Mouse (Mus musculus) cerebellum, postnatal 36 days (tissue): ENCODE results near the gene Hba-x.

ENCODE experiments used
- DNase-seq, 2 experiments: peaks; one replicate each; pipeline ENCODE4 v3.0.0; 2021 to 2022; ENCODE audit warnings: mixed read lengths in 2 of 2

The Hba-x gene

GRCm38 (mm10) chr11:32276347-32276746 is at the start of gene Hba-x:
TSS of gene Hba-x (plus strand) at chr11:32276400.
- DNase-seq: no peak

- DNase-seq: peak in 1 of 2 experiments; percentile 52
Observed at GRCm38 (mm10) chr11:32227041-32227440, 49.2 kb upstream of the Hba-x start.

- DNase-seq: no peak
Observed at GRCm38 (mm10) chr11:32227555-32227954, 48.6 kb upstream of the Hba-x start.

GRCm38 (mm10) chr11:32228292-32228845 is 47.8 kb upstream of the Hba-x start:
- no peak for DNase-seq

DNA sequence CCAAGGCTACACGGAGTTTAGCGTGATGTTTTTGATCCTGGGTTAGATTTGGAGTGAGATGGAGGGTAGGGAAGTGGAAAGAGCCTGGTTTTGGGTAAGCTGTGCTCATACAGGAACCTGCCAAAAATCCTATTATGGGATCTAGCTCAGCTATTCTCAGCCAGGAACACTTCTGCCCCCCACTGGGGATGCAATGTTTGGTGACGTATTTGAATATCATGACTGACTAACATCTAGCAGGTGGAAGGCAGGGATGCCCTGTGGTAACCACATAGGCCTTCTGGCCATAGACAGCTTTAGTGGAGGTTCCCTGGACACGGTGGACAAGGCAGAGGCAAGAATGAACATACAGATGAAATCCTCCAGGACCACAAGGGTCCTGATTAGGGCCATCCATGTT is 46.0 kb upstream of the Hba-x start:
- DNase-seq: peak; percentile 55 to 65

DNA sequence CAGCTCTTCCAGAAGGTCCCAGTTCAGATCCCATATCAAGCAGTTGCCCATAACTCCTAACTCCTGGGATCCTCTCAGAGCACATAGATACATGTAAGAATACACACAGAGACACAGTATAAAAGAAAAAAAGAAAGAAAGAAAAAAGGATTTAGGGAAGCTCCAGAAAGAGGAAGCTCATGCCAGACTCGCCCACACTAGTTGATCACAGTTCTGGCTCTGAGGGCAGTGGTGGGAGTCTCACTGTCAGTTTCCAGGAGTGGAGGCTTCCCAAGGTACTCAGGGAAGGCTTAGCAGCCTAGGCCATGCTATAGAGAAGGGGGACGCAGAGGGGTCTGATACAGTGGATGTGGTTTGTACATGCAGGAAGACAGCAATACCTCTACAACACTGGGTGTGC is 45.1 kb upstream of the Hba-x start:
- DNase-seq: no peak

DNA sequence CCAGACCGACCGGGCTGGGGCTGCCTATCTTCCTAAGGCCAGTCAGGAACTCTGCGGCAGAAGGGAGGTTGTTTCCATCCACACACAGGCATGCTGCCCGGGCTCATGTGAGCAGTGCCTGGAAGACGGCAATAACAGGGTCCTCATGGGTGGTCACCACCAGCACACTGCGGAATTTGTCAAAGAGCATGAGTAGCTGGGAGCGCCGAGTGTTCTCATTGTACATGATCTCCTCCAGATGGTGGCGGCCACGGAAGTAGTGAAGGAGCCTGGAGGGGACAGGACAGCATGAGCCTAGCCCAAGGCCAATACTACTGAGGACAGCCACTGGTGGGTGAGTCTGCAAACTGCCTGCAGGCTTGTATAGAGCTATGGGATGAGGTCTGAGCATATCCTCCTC is 43.4 kb upstream of the Hba-x start:
- peak in 1 of 2 experiments; percentile 37 for DNase-seq

DNA sequence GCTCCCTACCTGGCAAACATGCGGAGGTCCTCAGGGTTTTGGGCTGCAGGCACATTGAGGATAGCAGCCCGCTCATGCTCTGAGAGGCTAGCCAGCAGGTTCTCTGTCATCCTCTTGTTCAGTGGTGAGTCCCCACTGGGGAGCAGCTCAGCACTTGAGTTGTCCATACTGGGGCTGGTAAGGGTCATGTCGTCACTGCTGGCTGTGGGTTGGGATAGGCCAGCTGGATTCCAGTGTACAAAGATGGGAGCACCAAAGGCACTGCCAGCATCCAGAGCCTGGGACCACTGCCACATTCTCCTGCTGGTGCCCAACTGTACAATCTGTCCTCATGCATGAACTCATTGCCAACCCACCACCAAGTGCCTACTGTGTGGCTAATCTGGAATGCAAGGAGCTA is 42.3 kb upstream of the Hba-x start:
- peak in 1 of 2 experiments; percentile 49 for DNase-seq

DNA sequence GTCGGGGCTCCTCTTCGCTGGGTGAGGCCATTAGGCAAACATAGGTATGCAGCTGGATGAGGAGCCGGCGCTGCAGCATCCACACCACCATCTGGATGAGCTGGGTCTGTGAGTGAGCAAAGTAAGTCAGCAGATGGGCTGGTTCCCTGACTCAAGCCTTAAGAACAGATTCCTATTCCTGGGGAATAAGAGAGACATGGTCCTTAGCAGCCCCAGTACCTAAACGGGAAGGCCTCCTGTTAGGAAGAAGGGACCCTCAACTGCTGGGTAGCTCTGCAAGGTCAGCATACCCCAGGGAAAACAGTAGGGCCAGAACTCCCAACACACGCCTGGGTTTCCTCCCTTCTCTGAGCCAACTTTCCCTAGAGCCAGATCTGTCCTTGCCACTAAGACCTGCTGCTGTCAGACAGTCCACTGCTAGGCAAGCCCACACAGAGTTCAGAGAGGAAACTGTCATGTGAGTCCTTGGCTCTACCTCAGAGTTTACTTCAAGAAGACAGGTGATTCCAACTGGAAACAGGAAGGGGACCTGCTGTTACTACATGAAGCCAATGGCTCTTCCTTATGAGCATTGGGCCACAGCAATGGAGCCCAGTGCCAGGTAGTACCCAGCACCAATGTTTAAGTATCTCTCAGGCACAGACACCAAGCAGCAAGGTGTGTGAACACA is 41.2 kb upstream of the Hba-x start:
- DNase-seq: peak in 1 of 2 experiments; percentile 21

GRCm38 (mm10) chr11:32235646-32236045 is 40.6 kb upstream of the Hba-x start:
- peak; percentile 35 to 53 for DNase-seq

DNA sequence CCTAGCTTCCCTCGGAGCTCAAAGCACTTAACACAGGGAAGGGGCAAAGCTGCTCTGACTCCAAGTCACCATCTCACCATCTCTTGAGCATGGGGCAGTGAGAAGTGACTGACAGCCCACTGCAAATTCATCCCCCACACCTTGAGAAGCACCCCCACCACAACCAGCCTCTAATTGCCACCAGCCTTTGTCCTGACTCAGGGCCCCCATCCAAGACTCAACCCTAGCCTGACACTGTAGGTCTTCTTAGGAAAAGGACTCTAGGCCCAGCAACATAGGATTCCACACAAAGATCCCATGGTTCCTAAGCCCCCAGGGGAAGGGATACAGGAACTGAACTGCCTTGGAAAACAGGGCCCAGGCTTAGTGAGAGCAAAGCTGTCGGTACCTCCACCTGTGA is 40.1 kb upstream of the Hba-x start:
- DNase-seq: no peak

DNA sequence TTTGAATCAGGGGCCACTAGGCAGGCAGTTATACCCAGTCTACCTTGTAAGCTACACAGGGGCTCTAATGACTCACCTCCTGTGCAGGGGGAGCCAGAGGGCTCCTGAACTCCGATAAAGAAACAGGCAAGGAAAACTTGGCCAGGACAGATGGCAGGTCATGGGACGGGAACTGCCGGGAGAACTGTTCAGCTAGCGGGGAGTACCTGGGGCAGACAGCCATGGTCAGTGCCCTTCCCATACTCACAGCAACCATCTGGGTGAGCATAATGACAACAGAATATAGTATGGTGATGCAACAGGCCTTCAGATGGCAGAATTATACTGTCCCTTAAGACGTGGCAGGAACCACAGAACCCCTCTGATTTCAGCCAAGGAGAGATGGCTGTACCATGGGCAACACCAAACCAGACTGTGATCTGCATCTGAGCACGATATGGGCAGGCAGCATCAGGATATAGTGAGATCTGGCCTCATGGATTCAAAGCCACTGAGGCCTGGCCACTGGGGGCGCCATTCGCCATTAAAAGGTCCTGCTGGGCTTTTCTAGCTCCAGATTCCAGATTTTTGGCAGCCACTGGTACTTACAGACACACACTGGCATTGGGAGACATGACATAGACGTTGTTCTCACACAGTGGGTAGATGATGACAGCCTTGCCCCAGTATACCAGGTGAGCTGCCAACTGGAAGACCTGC is 39.3 kb upstream of the Hba-x start:
- peak; percentile 75 to 77 for DNase-seq

GRCm38 (mm10) chr11:32237411-32237795 is 38.8 kb upstream of the Hba-x start:
- no peak for DNase-seq

- peak; percentile 83 to 89 for DNase-seq
Observed at GRCm38 (mm10) chr11:32238093-32238860, 37.9 kb upstream of the Hba-x start.

DNA sequence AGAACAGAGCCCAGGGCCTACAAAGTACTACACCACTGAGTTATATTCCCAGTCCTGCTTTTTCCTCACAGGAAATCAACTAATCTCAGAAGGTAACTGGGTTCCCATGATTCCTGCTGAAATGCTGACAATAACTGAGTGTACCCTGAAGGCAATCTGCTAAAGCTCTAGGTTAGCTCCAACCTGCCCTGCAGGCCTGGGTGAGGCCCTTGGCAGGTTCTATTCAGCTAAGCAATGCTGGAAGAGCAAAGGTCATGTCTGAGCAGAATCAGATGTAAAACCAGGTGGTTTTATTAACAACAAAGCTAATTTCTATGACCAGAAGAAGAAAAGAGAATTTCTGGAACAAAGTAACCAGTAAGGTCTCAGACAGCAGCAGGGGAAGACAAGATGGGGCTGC is 34.8 kb upstream of the Hba-x start:
- DNase-seq: no peak

- no peak for DNase-seq
Observed at GRCm38 (mm10) chr11:32242209-32242608, 34.0 kb upstream of the Hba-x start.

GRCm38 (mm10) chr11:32243205-32243955 is 32.8 kb upstream of the Hba-x start:
- DNase-seq: no peak

DNA sequence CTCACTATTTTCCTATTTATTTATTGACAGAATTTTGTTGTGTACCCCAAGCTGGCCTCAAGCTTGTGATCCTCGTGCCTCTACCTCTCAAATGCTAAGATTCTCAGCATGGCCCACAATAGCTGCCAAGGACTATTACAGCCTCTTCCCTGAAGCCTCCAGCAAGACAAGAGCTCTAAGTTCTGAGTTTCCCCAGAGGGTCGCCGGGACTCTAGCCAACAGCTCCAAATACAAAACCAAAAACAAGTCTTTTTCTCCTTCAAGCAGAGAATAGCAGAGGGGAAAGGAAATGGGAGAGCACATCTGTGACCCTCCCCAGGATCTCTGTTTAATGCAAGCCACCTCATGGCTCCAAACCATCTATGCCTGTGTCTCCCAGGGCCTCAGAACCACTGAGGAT is 32.1 kb upstream of the Hba-x start:
- no peak for DNase-seq

GRCm38 (mm10) chr11:32244617-32245016 is 31.6 kb upstream of the Hba-x start:
- no peak for DNase-seq

- no peak for DNase-seq
Observed at GRCm38 (mm10) chr11:32245614-32246013, 30.6 kb upstream of the Hba-x start.

GRCm38 (mm10) chr11:32247068-32247467 is 29.1 kb upstream of the Hba-x start:
- no peak for DNase-seq

DNA sequence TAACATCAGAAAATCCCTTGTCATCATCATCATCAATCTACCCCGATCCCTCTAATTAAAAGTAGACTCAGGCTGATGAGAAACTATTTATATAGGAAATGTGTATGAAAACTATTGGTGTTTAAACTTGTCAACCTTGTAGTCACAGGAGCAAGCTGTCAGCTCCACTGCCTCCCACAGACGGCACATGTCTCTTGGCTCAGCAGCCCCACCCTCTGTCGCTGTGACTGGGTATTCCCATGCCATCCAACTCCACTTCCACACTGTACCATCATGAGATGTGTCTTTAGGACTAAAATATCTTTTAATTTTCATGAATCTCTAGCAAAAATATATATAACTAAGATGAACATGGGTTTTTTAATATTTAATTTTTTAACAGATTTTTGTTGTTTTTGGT is 27.9 kb upstream of the Hba-x start:
- no peak for DNase-seq
